18 mouse cellular contexts compared by ENCODE assay signal in genomic region chr6:18916021-18916420, GRCm38 (mm10). TPM values are rescaled to one million over a fixed set of nuclear protein-coding genes. Genes with fewer than 3 reads are reported as not detected.
DNase-seq lines count a peak whose midpoint lies in the region; ATAC-seq and TF ChIP-seq lines count a peak whose summit lies in the region.
"Had no signal": no experiment of that assay in that cellular context is flagged by ENCODE, and none has a peak within 500 bp of the region (broad histone marks: within the 10 kb centered on the region; RNA-seq: fewer than 3 reads in every experiment).

No protein-coding gene starts in this region.

- H3K36me3 ChIP-seq in embryonic facial prominence, embryonic 11.5 days (replicated peaks; ENCODE audit: control insufficient read depth, insufficient read depth, low read depth, low read length) = no peaks in the 10 kb centered on the region
- no peaks in the 10 kb centered on the region for H3K36me3 ChIP-seq in embryonic facial prominence, embryonic 10.5 days (replicated peaks)
- H3K36me3 ChIP-seq in limb, embryonic 14.5 days (ENCODE audit: control insufficient read depth, insufficient read depth, low read length) = no peaks in the 10 kb centered on the region
- H3K36me3 ChIP-seq in limb, embryonic 10.5 days = no peaks in the 10 kb centered on the region
- H3K36me3 ChIP-seq in forebrain, embryonic 14.5 days (ENCODE audit: control insufficient read depth, insufficient read depth, low read length) = no peaks in the 10 kb centered on the region
- no peaks in the 10 kb centered on the region for H3K36me3 ChIP-seq in neural tube, embryonic 14.5 days (ENCODE audit: control insufficient read depth, insufficient read depth, low read length)

- TF ChIP-seq POLR2A in limb, embryonic 14.5 days (IDR thresholded peaks at IDR 0.05; ENCODE audit: borderline replicate concordance, extremely low read depth, insufficient read depth, insufficient read length) = no peak

- peak; percentile 2 for DNase-seq in embryonic facial prominence, embryonic 11.5 days (ENCODE audit: low spot score)
- DNase-seq in embryonic facial prominence, embryonic 10.5 days (ENCODE audit: low spot score) = no peak
- DNase-seq in limb, embryonic 14.5 days (ENCODE audit: low spot score) = peak; percentile 36
- no peak for DNase-seq in limb, embryonic 10.5 days (ENCODE audit: low spot score)
- DNase-seq in forebrain, embryonic 14.5 days (ENCODE audit: low spot score) = peak; percentile 75
- no peak for DNase-seq in adrenal gland, adult (ENCODE audit: inconsistent age in 2 of 2, low spot score in 1 of 2)
- DNase-seq in adipocyte (ENCODE audit: low spot score) = no peak
- DNase-seq: adrenal gland, adult 8-10 months; cerebellum, adult 11 months; thymus, postnatal 36 days had no signal

- WGBS in embryonic facial prominence, embryonic 11.5 days = 61% methylated on average over 4 of the region's 4 CpGs
- 72% methylated on average over 4 of the region's 4 CpGs for WGBS in embryonic facial prominence, embryonic 10.5 days
- WGBS in limb, embryonic 14.5 days = 43% methylated on average over 4 of the region's 4 CpGs
- 71% methylated on average over 4 of the region's 4 CpGs for WGBS in limb, embryonic 10.5 days
- 42% methylated on average over 4 of the region's 4 CpGs for WGBS in forebrain, embryonic 14.5 days
- 22% methylated on average over 4 of the region's 4 CpGs for WGBS in neural tube, embryonic 14.5 days

- no peaks in the 10 kb centered on the region for H3K9me3 ChIP-seq in embryonic facial prominence, embryonic 11.5 days (replicated peaks; ENCODE audit: control insufficient read depth, low read length)
- H3K9me3 ChIP-seq in embryonic facial prominence, embryonic 10.5 days = no peaks in the 10 kb centered on the region
- H3K9me3 ChIP-seq in limb, embryonic 14.5 days (ENCODE audit: control insufficient read depth, low read length) = no peaks in the 10 kb centered on the region
- no peaks in the 10 kb centered on the region for H3K9me3 ChIP-seq in limb, embryonic 10.5 days (replicated peaks)
- H3K9me3 ChIP-seq in forebrain, embryonic 14.5 days (replicated peaks; ENCODE audit: control insufficient read depth, low read length) = no peaks in the 10 kb centered on the region
- no peaks in the 10 kb centered on the region for H3K9me3 ChIP-seq in neural tube, embryonic 14.5 days (ENCODE audit: control insufficient read depth, low read length)
- H3K9me3 ChIP-seq: megakaryocyte, embryonic 14.5 days had no signal

- H3K4me3 ChIP-seq in embryonic facial prominence, embryonic 11.5 days (ENCODE audit: low read depth, low read length) = no peak overlapping the region
- H3K4me3 ChIP-seq in embryonic facial prominence, embryonic 10.5 days = no peak overlapping the region
- H3K4me3 ChIP-seq in limb, embryonic 14.5 days (replicated peaks; ENCODE audit: low read length) = no peak overlapping the region
- H3K4me3 ChIP-seq in limb, embryonic 10.5 days = no peak overlapping the region
- H3K4me3 ChIP-seq in forebrain, embryonic 14.5 days (ENCODE audit: low read depth, low read length) = no peak overlapping the region
- no peak overlapping the region for H3K4me3 ChIP-seq in neural tube, embryonic 14.5 days (ENCODE audit: low read depth, low read length)
- H3K4me3 ChIP-seq: layer of hippocampus, adult 2 months; megakaryocyte, embryonic 14.5 days; myocyte had no signal

- H3K27ac ChIP-seq in embryonic facial prominence, embryonic 11.5 days (replicated peaks; ENCODE audit: low read depth, low read length) = no peak overlapping the region
- H3K27ac ChIP-seq in embryonic facial prominence, embryonic 10.5 days (replicated peaks) = no peak overlapping the region
- H3K27ac ChIP-seq in limb, embryonic 14.5 days (replicated peaks; ENCODE audit: low read depth, low read length) = no peak overlapping the region
- no peak overlapping the region for H3K27ac ChIP-seq in limb, embryonic 10.5 days
- no peak overlapping the region for H3K27ac ChIP-seq in forebrain, embryonic 14.5 days (ENCODE audit: low read depth, low read length)
- no peak overlapping the region for H3K27ac ChIP-seq in neural tube, embryonic 14.5 days (ENCODE audit: low read depth, low read length)
- H3K27ac ChIP-seq: layer of hippocampus, adult 2 months had no signal

- no peaks in the 10 kb centered on the region for H3K4me1 ChIP-seq in embryonic facial prominence, embryonic 11.5 days (ENCODE audit: control insufficient read depth, insufficient read depth, low read length)
- H3K4me1 ChIP-seq in embryonic facial prominence, embryonic 10.5 days = no peaks in the 10 kb centered on the region
- no peaks in the 10 kb centered on the region for H3K4me1 ChIP-seq in limb, embryonic 14.5 days (ENCODE audit: control insufficient read depth, insufficient read depth, low read length)
- H3K4me1 ChIP-seq in limb, embryonic 10.5 days = no peaks in the 10 kb centered on the region
- H3K4me1 ChIP-seq in forebrain, embryonic 14.5 days (ENCODE audit: control insufficient read depth, insufficient read depth, low read length) = 0 out of 2 replicates have a peak, but pooled peaks cover 2% of the 10 kb centered on the region
- no peaks in the 10 kb centered on the region for H3K4me1 ChIP-seq in neural tube, embryonic 14.5 days (ENCODE audit: control insufficient read depth, insufficient read depth, low read length)
- H3K4me1 ChIP-seq: megakaryocyte, embryonic 14.5 days had no signal

- ATAC-seq in embryonic facial prominence, embryonic 11.5 days (replicated peaks; ENCODE audit: insufficient number of reproducible peaks, low FRiP score, low TSS enrichment, low read depth) = no peak
- no peak for ATAC-seq in limb, embryonic 14.5 days (ENCODE audit: low FRiP score, low read depth)
- peak; percentile 89 for ATAC-seq in forebrain, embryonic 14.5 days
- ATAC-seq in neural tube, embryonic 14.5 days (ENCODE audit: low read depth) = peak; percentile 93
- ATAC-seq: intestine, postnatal 0 days; Patski had no signal

- no peak overlapping the region for H3K4me2 ChIP-seq in embryonic facial prominence, embryonic 11.5 days (ENCODE audit: low read depth, low read length)
- H3K4me2 ChIP-seq in limb, embryonic 14.5 days (replicated peaks; ENCODE audit: low read depth, low read length, severe bottlenecking) = no peak overlapping the region
- H3K4me2 ChIP-seq in forebrain, embryonic 14.5 days (ENCODE audit: low read length) = no peak overlapping the region
- no peak overlapping the region for H3K4me2 ChIP-seq in neural tube, embryonic 14.5 days (ENCODE audit: low read depth, low read length)
- H3K4me2 ChIP-seq: liver, embryonic 11.5 days had no signal

- H3K9ac ChIP-seq in embryonic facial prominence, embryonic 11.5 days (replicated peaks; ENCODE audit: low read length) = no peak overlapping the region
- H3K9ac ChIP-seq in limb, embryonic 14.5 days (ENCODE audit: low read depth, low read length, severe bottlenecking) = no peak overlapping the region
- H3K9ac ChIP-seq in forebrain, embryonic 14.5 days (ENCODE audit: low read length) = no peak overlapping the region
- no peak overlapping the region for H3K9ac ChIP-seq in neural tube, embryonic 14.5 days (replicated peaks; ENCODE audit: low read depth, low read length)

- H3K27me3 ChIP-seq in embryonic facial prominence, embryonic 11.5 days (ENCODE audit: control insufficient read depth, insufficient read depth, low read length) = no peaks in the 10 kb centered on the region
- H3K27me3 ChIP-seq in embryonic facial prominence, embryonic 10.5 days (replicated peaks; ENCODE audit: low read depth, poor library complexity, severe bottlenecking) = no peaks in the 10 kb centered on the region
- no peaks in the 10 kb centered on the region for H3K27me3 ChIP-seq in limb, embryonic 14.5 days (ENCODE audit: control insufficient read depth, insufficient read depth, low read length)
- H3K27me3 ChIP-seq in limb, embryonic 10.5 days (ENCODE audit: low read depth, poor library complexity, severe bottlenecking) = no peaks in the 10 kb centered on the region
- no peaks in the 10 kb centered on the region for H3K27me3 ChIP-seq in forebrain, embryonic 14.5 days (replicated peaks; ENCODE audit: control insufficient read depth, insufficient read depth, low read length)
- H3K27me3 ChIP-seq in neural tube, embryonic 14.5 days (ENCODE audit: control insufficient read depth, insufficient read depth, low read length) = no peaks in the 10 kb centered on the region
- H3K27me3 ChIP-seq: megakaryocyte, embryonic 14.5 days had no signal

RNA-seq across cellular contexts. Expression of gene Ankrd7, which starts 49.9 kb away (rescaled TPM):
- polyA plus RNA-seq in embryonic facial prominence, embryonic 11.5 days (2014; fragmentation: Nextera tagmentation; extraction: Ambion mirVana) = not detected in 2 replicates
- 0.38 and 0.87 TPM in 2 replicates for polyA plus RNA-seq in embryonic facial prominence, embryonic 10.5 days (2016; fragmentation: Nextera tagmentation; extraction: Ambion mirVana)
- polyA plus RNA-seq in limb, embryonic 14.5 days (2012; rRNA removed) = 0.12 and 0.30 TPM in 2 replicates
- polyA plus RNA-seq in limb, embryonic 14.5 days (2014; fragmentation: Nextera tagmentation; extraction: Ambion mirVana) = not detected in 2 replicates
- polyA plus RNA-seq in limb, embryonic 10.5 days (2016; fragmentation: Nextera tagmentation; extraction: Ambion mirVana) = 0.38 and 0.44 TPM in 2 replicates
- polyA plus RNA-seq in forebrain, embryonic 14.5 days (2014; fragmentation: Nextera tagmentation; extraction: Ambion mirVana) = not detected in 2 replicates
- polyA plus RNA-seq in neural tube, embryonic 14.5 days (2014; fragmentation: Nextera tagmentation; extraction: Ambion mirVana) = not detected in 2 replicates
- polyA plus RNA-seq: intestine, postnatal 0 days; myocyte; Patski; small intestine, adult 2 months had no signal

Comparison
In these comparisons a context has a peak if more than half of its experiments do, and no peak if none do; other contexts are left out.
1. DNase-seq: peak in embryonic facial prominence, embryonic 11.5 days (single experiment), limb, embryonic 14.5 days (single experiment) and forebrain, embryonic 14.5 days (single experiment); none in embryonic facial prominence, embryonic 10.5 days (single experiment), limb, embryonic 10.5 days (single experiment), adrenal gland, adult (0 of 2) and adipocyte (single experiment).
2. ATAC-seq: peak in forebrain, embryonic 14.5 days (single experiment) and neural tube, embryonic 14.5 days (single experiment); none in embryonic facial prominence, embryonic 11.5 days (single experiment) and limb, embryonic 14.5 days (single experiment).